Mouse (Mus musculus) embryonic fibroblast, embryonic 13.5 days (primary cell): ENCODE measurements around the gene Birc6.

Source experiments
- CTCF ChIP-seq: IDR thresholded peaks from 2 replicates; pipeline ENCODE4 v1.5.1; 2011; ENCODE audit warnings: mild to moderate bottlenecking, control low read depth, low read length, moderate library complexity, borderline replicate concordance; ENCODE audit not compliant: insufficient read depth
- POLR2A ChIP-seq: IDR thresholded peaks from 2 replicates; pipeline ENCODE4 v1.6.1; 2011; ENCODE audit warnings: low read depth, mild to moderate bottlenecking, control low read depth, low read length, moderate library complexity

- TF ChIP-seq CTCF (no peak), POLR2A (no peak)
These were observed 204.8 kb downstream of the Birc6 start for GRCm38 (mm10) chr17:74732872-74733271.
